Mouse (Mus musculus) lung, postnatal 0 days (tissue): ENCODE results near the gene Gm28635.

Source experiments
- CTCF ChIP-seq: IDR thresholded peaks from 2 replicates; pipeline ENCODE4 v1.5.1; 2016; ENCODE audit warnings: antibody characterized with exemption, mild to moderate bottlenecking
- EP300 ChIP-seq: IDR thresholded peaks from 2 replicates; pipeline ENCODE4 v1.6.1; 2016; ENCODE audit warnings: antibody characterized with exemption, mild to moderate bottlenecking, control low read depth

- TF ChIP-seq EP300: peak; percentile 58
- no peak for TF ChIP-seq CTCF
Measured at GRCm38 (mm10) chr2:84622668-84623067, 55.2 kb downstream of the Gm28635 start.
